Mouse (Mus musculus) forebrain, embryonic 14.5 days (tissue): ENCODE results near the gene Ypel1. TPM values are rescaled to one million over a fixed set of nuclear protein-coding genes. Genes with fewer than 3 reads are reported as not detected.

Experiments used
- ATAC-seq: fragments of 200-750 bp; cut with Nextera tagmentation; 2 replicates; pipeline ENCODE4 v1.8.0; 2017; ENCODE audit warnings: mild to moderate bottlenecking, moderate library complexity
- DNase-seq: peaks from one replicate; pipeline ENCODE4 v3.0.0-alpha.2; 2015; ENCODE audit warnings: low spot score
- H3K27ac ChIP-seq: fragments of 300-500 bp; sonication (generic); 2 replicates; pipeline ENCODE4 v1.5.1; 2014; ENCODE audit warnings: low read depth, mild to moderate bottlenecking, control low read depth, low read length, moderate library complexity
- H3K27me3 ChIP-seq: fragments of 300-500 bp; sonication (generic); replicated peaks from 2 replicates; pipeline ENCODE4 v1.6.1; 2014; ENCODE audit warnings: low read length, control low read depth, mixed read lengths; ENCODE audit not compliant: control insufficient read depth, insufficient read depth
- H3K36me3 ChIP-seq: fragments of 300-500 bp; sonication (generic); 2 replicates; pipeline ENCODE4 v1.6.1; 2014; ENCODE audit warnings: low read length, control low read depth; ENCODE audit not compliant: control insufficient read depth, insufficient read depth
- H3K4me1 ChIP-seq: fragments of 300-500 bp; sonication (generic); 2 replicates; pipeline ENCODE4 v1.6.1; 2014; ENCODE audit warnings: antibody characterized with exemption, low read length, control low read depth; ENCODE audit not compliant: control insufficient read depth, insufficient read depth
- H3K4me2 ChIP-seq: fragments of 300-500 bp; sonication (generic); 2 replicates; pipeline ENCODE4 v1.6.1; 2014; ENCODE audit warnings: mild to moderate bottlenecking, control low read depth, low read length
- H3K4me3 ChIP-seq: fragments of 300-500 bp; sonication (generic); 2 replicates; pipeline ENCODE4 v1.5.1; 2014; ENCODE audit warnings: low read depth, low read length, control low read depth
- H3K9ac ChIP-seq: fragments of 300-500 bp; sonication (generic); 2 replicates; pipeline ENCODE4 v1.6.1; 2014; ENCODE audit warnings: mild to moderate bottlenecking, low read length, control low read depth, moderate library complexity
- H3K9me3 ChIP-seq: fragments of 300-500 bp; sonication (generic); replicated peaks from 2 replicates; pipeline ENCODE4 v1.6.1; 2016; ENCODE audit warnings: low read length, control low read depth, mixed read lengths; ENCODE audit not compliant: control insufficient read depth
- WGBS: fragments of 180-500 bp; shearing (Covaris S2); extraction: QIAGEN DNeasy Blood & Tissue Kit; methylation state at CpG from one replicate; pipeline ENCODE4 v1.1.7; 2014; 5-methylcytosine and 5-hydroxymethylcytosine counted together
- polyA plus RNA-seq: library from polyadenylated mRNA; unstranded; fragments of >200 nt; fragmentation: Nextera tagmentation; extraction: Ambion mirVana; gene quantifications from 2 replicates; pipeline ENCODE4 v1.2.1, GENCODE M21; 2014

Gene Ypel1
- polyA plus RNA-seq = 180 and 195 TPM in 2 replicates

- Histone ChIP-seq H3K4me2 (peak within 1 kb of the TSS; percentile 72), H3K4me3 (peak within 1 kb of the TSS; percentile 86), H3K9me3 (no peaks in the 10 kb centered on the region), H3K27me3 (no peaks in the 10 kb centered on the region), H3K4me1 (peaks cover 10% of the 10 kb centered on the region), H3K27ac (peak within 1 kb of the TSS; percentile 93), H3K9ac (peak within 1 kb of the TSS; percentile 93), H3K36me3 (peaks cover 14% of the 10 kb centered on the region)
- DNase-seq (peak; percentile 90), ATAC-seq (peak; percentile 96)
- under 1% methylated on average over 68 of the region's 76 CpGs for WGBS
Measured at GRCm38 (mm10) chr16:17069511-17070443, at the start of gene Ypel1. Gene Ypel1 (plus strand): TSS chr16:17069696.

- H3K9ac ChIP-seq = no peak overlapping the region
- no peak overlapping the region for H3K4me3 ChIP-seq
- H3K27ac ChIP-seq = no peak overlapping the region
- no peak overlapping the region for H3K4me2 ChIP-seq
- 90% methylated on average over 3 of the region's 3 CpGs for WGBS
- H3K4me1 ChIP-seq = no peaks in the 10 kb centered on the region
- H3K27me3 ChIP-seq = no peaks in the 10 kb centered on the region
- peaks cover 66% of the 10 kb centered on the region for H3K36me3 ChIP-seq
- H3K9me3 ChIP-seq = no peaks in the 10 kb centered on the region
- ATAC-seq (no peak), DNase-seq (no peak)
Measured at GRCm38 (mm10) chr16:17024469-17025148, 44.9 kb upstream of the Ypel1 start.

- Histone ChIP-seq H3K4me1 (no peaks in the 10 kb centered on the region), H3K9ac (no peak overlapping the region), H3K27ac (no peak overlapping the region), H3K36me3 (peaks cover 49% of the 10 kb centered on the region), H3K27me3 (no peaks in the 10 kb centered on the region), H3K4me3 (no peak overlapping the region), H3K9me3 (no peaks in the 10 kb centered on the region), H3K4me2 (no peak overlapping the region)
- peak; percentile 55 for DNase-seq
- peak; percentile 69; the same call in 1 of the 2 replicates for ATAC-seq
- WGBS = 80% methylated on average over 4 of the region's 4 CpGs
Measured at GRCm38 (mm10) chr16:17029971-17030695, 39.4 kb upstream of the Ypel1 start.

DNA sequence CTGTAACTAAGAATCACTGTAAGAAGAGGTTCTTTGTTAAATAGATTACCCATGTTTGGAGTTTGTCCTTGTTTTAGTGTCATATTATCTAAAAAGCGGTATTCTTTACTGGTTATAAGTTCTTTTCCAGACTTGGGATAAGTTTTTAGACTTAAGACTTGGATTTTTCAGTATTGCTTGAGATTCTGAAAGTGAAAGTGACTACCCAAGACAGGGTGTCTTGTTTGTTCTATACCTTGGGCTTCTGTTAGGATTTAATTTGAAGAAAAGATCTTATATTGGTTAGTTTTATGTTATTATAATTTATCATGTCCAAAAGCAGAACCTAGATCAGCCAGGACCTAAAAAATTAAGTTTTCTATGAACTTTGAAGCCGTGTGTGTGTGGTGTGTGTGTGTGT, 35.7 kb upstream of the Ypel1 start:
- WGBS = 98% methylated on average over 2 of the region's 2 CpGs
- no peak overlapping the region for H3K9ac ChIP-seq
- no peaks in the 10 kb centered on the region for H3K27me3 ChIP-seq
- no peaks in the 10 kb centered on the region for H3K9me3 ChIP-seq
- H3K4me1 ChIP-seq = no peaks in the 10 kb centered on the region
- peaks cover 64% of the 10 kb centered on the region for H3K36me3 ChIP-seq
- H3K4me3 ChIP-seq = no peak overlapping the region
- ATAC-seq (no peak), DNase-seq (no peak)
- H3K27ac ChIP-seq = no peak overlapping the region
- H3K4me2 ChIP-seq = no peak overlapping the region

- Histone ChIP-seq H3K27ac (no peak overlapping the region), H3K9me3 (no peaks in the 10 kb centered on the region), H3K36me3 (peaks cover 80% of the 10 kb centered on the region), H3K4me2 (no peak overlapping the region), H3K4me1 (no peaks in the 10 kb centered on the region), H3K4me3 (no peak overlapping the region), H3K9ac (no peak overlapping the region), H3K27me3 (no peaks in the 10 kb centered on the region)
- 93% methylated on average over 3 of the region's 3 CpGs for WGBS
- no peak for DNase-seq
- no peak for ATAC-seq
Measured at GRCm38 (mm10) chr16:17040716-17041115, 28.8 kb upstream of the Ypel1 start.

DNA sequence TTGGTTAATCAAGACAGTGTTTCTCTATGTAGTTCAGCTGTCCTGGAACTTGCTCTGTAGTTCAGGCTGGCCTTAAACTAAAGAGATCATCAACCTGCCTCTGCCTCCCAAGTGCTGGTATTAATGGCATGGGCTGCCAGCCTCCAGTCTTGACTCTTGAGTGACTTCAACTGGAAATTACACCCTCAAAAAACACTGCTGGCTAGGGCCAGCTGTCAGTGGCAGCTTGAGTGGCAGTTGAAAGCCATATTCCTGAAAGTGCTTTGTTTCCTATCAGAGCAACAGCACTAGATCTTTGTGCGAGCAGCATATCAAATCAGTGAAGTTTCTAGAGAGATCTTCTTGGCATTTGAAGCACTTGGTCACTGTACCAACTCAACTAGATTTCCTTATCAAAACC, 28.1 kb upstream of the Ypel1 start:
- 85% methylated on average over 1 of the region's 1 CpGs for WGBS
- Histone ChIP-seq H3K27me3 (no peaks in the 10 kb centered on the region), H3K4me2 (no peak overlapping the region), H3K9ac (no peak overlapping the region), H3K4me3 (no peak overlapping the region), H3K4me1 (no peaks in the 10 kb centered on the region), H3K36me3 (peaks cover 80% of the 10 kb centered on the region), H3K27ac (no peak overlapping the region), H3K9me3 (no peaks in the 10 kb centered on the region)
- DNase-seq = no peak
- ATAC-seq = no peak

- no peaks in the 10 kb centered on the region for H3K27me3 ChIP-seq
- H3K4me2 ChIP-seq = no peak overlapping the region
- no peaks in the 10 kb centered on the region for H3K4me1 ChIP-seq
- no peaks in the 10 kb centered on the region for H3K9me3 ChIP-seq
- no peak overlapping the region for H3K27ac ChIP-seq
- no peak for ATAC-seq
- DNase-seq = no peak
- WGBS = 87% methylated on average over 3 of the region's 3 CpGs
- no peak overlapping the region for H3K4me3 ChIP-seq
- no peak overlapping the region for H3K9ac ChIP-seq
- H3K36me3 ChIP-seq = peaks cover 71% of the 10 kb centered on the region
Measured at GRCm38 (mm10) chr16:17044320-17044719, 25.2 kb upstream of the Ypel1 start.

DNA sequence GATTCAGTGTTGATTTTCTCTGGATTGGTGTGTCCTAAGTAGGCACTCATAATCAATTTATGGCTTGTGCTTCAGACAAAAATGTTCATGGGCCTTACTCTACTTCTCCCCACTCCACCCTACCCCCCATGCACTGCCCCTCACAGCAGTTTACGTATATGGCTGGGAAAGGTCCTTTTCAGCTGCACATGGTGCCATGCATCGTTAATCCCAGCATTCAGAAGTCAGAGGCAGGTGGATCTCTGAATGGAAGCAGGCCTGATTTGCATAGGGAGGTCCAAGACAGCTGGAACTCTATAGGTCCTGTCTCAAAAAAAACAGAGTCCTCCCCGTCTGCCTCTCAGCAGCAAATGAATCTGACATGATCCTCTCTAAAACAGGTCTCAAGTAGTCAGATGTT, 24.2 kb upstream of the Ypel1 start:
- Histone ChIP-seq H3K4me2 (no peak overlapping the region), H3K4me3 (no peak overlapping the region), H3K9ac (no peak overlapping the region), H3K27me3 (no peaks in the 10 kb centered on the region), H3K4me1 (no peaks in the 10 kb centered on the region), H3K9me3 (no peaks in the 10 kb centered on the region), H3K27ac (no peak overlapping the region), H3K36me3 (peaks cover 65% of the 10 kb centered on the region)
- ATAC-seq (no peak), DNase-seq (no peak)
- 19% methylated on average over 3 of the region's 3 CpGs for WGBS
